Mouse (Mus musculus): Measurements from ENCODE around the gene Slc25a38.

Slc25a38 gene

GRCm38 (mm10) chr9:120140652-120141051, 30.5 kb downstream of the Slc25a38 start:
- peak; percentile 88 to 90 for DNase-seq (ENCODE audit: low spot score in 2 of 2)

- no peak for DNase-seq (ENCODE audit: low spot score in 2 of 2)
Observed at GRCm38 (mm10) chr9:120144474-120144873, 34.3 kb downstream of the Slc25a38 start.

- no peak for DNase-seq (ENCODE audit: low spot score in 2 of 2)
Observed at GRCm38 (mm10) chr9:120149222-120149828, 39.2 kb downstream of the Slc25a38 start, which contains the start of gene Mobp. TSS of gene Mobp (plus strand) at chr9:120149707.

- no peak for DNase-seq (ENCODE audit: low spot score in 2 of 2)
Observed at GRCm38 (mm10) chr9:120151152-120151551, 41.0 kb downstream of the Slc25a38 start.

- no peak for DNase-seq (ENCODE audit: low spot score in 2 of 2)
Observed at GRCm38 (mm10) chr9:120151906-120152399, 41.8 kb downstream of the Slc25a38 start.

- no peak for DNase-seq (ENCODE audit: low spot score in 2 of 2)
Observed at GRCm38 (mm10) chr9:120158047-120158446, 47.9 kb downstream of the Slc25a38 start.

- no peak for DNase-seq (ENCODE audit: low spot score in 2 of 2)
Observed at GRCm38 (mm10) chr9:120163862-120164261, 53.7 kb downstream of the Slc25a38 start.

GRCm38 (mm10) chr9:120167826-120168225, 57.7 kb downstream of the Slc25a38 start:
- no peak for DNase-seq (ENCODE audit: low spot score in 2 of 2)

- peak; percentile 78 to 81 for DNase-seq (ENCODE audit: low spot score in 2 of 2)
Observed at GRCm38 (mm10) chr9:120171295-120171694, 61.1 kb downstream of the Slc25a38 start.
